Mouse (Mus musculus): ENCODE measurements around the gene Raf1. TPM values are rescaled to one million over a fixed set of nuclear protein-coding genes. Genes with fewer than 3 reads are reported as not detected.

Raf1 gene
- polyA plus RNA-seq (2015; fragmentation: Nextera tagmentation; extraction: Ambion mirVana): 110 and 124 TPM in 2 replicates

GRCm38 (mm10) chr6:115676452-115677128, at the start of gene Raf1:
Gene Raf1 (minus strand): TSS chr6:115676635.
- Histone ChIP-seq H3K36me3 (ENCODE audit: control insufficient read depth, insufficient read depth, low read length) (no peaks in the 10 kb centered on the region), H3K4me2 (ENCODE audit: low read length) (peak within 1 kb of the TSS; percentile 86), H3K4me3 (ENCODE audit: low read length) (peak within 1 kb of the TSS; percentile 96), H3K27ac (ENCODE audit: low read depth, low read length) (peak within 1 kb of the TSS; percentile 99), H3K27me3 (replicated peaks; ENCODE audit: control insufficient read depth, insufficient read depth, low read length) (no peaks in the 10 kb centered on the region), H3K9ac (ENCODE audit: low read depth, low read length) (peak within 1 kb of the TSS; percentile 99), H3K9me3 (ENCODE audit: control insufficient read depth, low read length) (no peaks in the 10 kb centered on the region), H3K4me1 (ENCODE audit: control insufficient read depth, insufficient read depth, low read depth, low read length) (peaks cover 16% of the 10 kb centered on the region)
- ATAC-seq: peak; percentile 99
- WGBS: under 1% methylated on average over 51 of the region's 51 CpGs

DNA sequence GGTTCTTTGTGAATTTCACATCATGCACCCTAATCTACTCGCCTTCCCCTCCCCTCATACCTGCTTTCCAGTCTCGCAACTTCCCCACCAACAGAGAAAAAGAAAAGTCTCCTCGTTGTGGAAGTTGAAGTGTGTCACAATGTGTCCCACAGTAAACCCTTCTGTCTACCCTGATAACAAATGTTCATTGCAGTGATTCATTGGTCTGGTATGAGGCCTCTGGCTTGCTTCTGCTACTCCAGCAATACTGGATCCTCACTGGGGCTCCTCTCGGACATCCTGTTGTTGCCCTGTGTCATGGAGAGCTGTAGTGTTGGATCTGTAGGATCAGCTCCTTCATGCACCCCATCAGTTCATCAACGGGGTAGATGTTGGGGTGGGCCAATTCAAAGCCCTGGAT, 45.8 kb upstream of the Raf1 start:
- H3K4me2 ChIP-seq (ENCODE audit: low read length): no peak overlapping the region
- H3K4me1 ChIP-seq (ENCODE audit: control insufficient read depth, insufficient read depth, low read depth, low read length): peaks cover 4% of the 10 kb centered on the region
- H3K36me3 ChIP-seq (ENCODE audit: control insufficient read depth, insufficient read depth, low read length): no peaks in the 10 kb centered on the region
- WGBS: 85% methylated on average over 5 of the region's 5 CpGs
- H3K9me3 ChIP-seq (ENCODE audit: control insufficient read depth, low read length): no peaks in the 10 kb centered on the region
- H3K4me3 ChIP-seq (ENCODE audit: low read length): no peak overlapping the region
- ATAC-seq: no peak
- no peaks in the 10 kb centered on the region for H3K27me3 ChIP-seq (replicated peaks; ENCODE audit: control insufficient read depth, insufficient read depth, low read length)
- no peak overlapping the region for H3K9ac ChIP-seq (ENCODE audit: low read depth, low read length)
- H3K27ac ChIP-seq (ENCODE audit: low read depth, low read length): no peak overlapping the region

GRCm38 (mm10) chr6:115717715-115718558, 41.5 kb upstream of the Raf1 start:
- Histone ChIP-seq H3K4me1 (ENCODE audit: control insufficient read depth, insufficient read depth, low read depth, low read length) (peaks cover 9% of the 10 kb centered on the region), H3K9me3 (ENCODE audit: control insufficient read depth, low read length) (no peaks in the 10 kb centered on the region), H3K27ac (ENCODE audit: low read depth, low read length) (no peak overlapping the region), H3K4me3 (ENCODE audit: low read length) (peak overlapping the region; percentile 24), H3K27me3 (replicated peaks; ENCODE audit: control insufficient read depth, insufficient read depth, low read length) (no peaks in the 10 kb centered on the region), H3K36me3 (ENCODE audit: control insufficient read depth, insufficient read depth, low read length) (no peaks in the 10 kb centered on the region), H3K4me2 (ENCODE audit: low read length) (peak overlapping the region; percentile 62), H3K9ac (ENCODE audit: low read depth, low read length) (peak overlapping the region; percentile 31)
- 2% methylated on average over 15 of the region's 15 CpGs for WGBS
- peak; percentile 94 for ATAC-seq

DNA sequence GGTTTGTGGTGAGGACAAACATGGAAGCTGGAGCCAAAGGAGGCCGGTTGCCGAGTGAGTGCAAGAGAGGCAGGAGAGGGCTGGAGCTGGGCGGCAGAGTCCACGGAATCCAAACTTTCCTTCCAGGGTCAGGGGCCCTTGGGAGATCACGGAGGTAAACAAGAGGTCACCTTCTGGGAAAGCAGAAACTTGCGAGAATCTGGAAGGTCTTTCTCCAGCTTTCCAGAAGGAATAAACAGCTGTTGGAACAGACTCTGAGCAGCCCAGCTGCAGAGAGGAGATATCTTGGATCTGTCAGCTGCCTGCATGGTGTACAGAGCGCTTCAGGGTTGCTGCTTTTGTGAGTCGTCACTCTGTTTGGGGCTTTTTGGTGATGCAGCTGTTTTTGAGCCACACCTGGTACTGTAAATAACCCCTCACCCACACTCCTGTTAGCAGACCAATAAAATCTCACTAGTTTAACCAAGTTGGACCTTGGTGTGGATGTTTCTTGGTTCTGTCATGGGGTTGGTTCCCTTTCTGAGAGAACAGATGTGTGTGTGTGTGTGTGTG, 40.7 kb upstream of the Raf1 start:
- 16% methylated on average over 8 of the region's 8 CpGs for WGBS
- Histone ChIP-seq H3K27ac (ENCODE audit: low read depth, low read length) (no peak overlapping the region), H3K27me3 (replicated peaks; ENCODE audit: control insufficient read depth, insufficient read depth, low read length) (no peaks in the 10 kb centered on the region), H3K9ac (ENCODE audit: low read depth, low read length) (no peak overlapping the region; the same call in 1 of the 2 replicates), H3K4me1 (ENCODE audit: control insufficient read depth, insufficient read depth, low read depth, low read length) (peaks cover 9% of the 10 kb centered on the region), H3K4me3 (ENCODE audit: low read length) (peak overlapping the region; percentile 24), H3K36me3 (ENCODE audit: control insufficient read depth, insufficient read depth, low read length) (no peaks in the 10 kb centered on the region), H3K4me2 (ENCODE audit: low read length) (peak overlapping the region; percentile 62), H3K9me3 (ENCODE audit: control insufficient read depth, low read length) (no peaks in the 10 kb centered on the region)
- ATAC-seq: peak; percentile 66

DNA sequence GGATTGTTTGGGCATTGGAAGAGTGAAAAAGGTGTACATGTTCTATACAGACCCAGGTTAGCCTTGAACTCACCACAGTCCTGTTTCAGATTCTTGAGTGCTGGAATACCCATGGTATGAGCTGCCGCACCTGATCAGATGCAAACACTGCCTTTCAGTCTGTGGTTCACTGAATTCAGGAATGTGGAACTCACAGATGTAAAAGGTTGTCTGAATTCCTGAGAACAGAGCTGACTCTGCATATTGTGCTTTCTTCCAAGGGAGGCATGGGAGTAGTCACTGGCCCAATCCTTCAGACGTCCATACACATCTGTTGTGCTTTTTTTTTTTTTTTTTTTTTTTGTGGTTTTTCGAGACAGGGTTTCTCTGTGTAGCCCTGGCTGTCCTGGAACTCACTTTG, 34.8 kb upstream of the Raf1 start:
- no peak overlapping the region for H3K4me3 ChIP-seq (ENCODE audit: low read length)
- H3K4me2 ChIP-seq (ENCODE audit: low read length): no peak overlapping the region
- no peak for ATAC-seq
- no peak overlapping the region for H3K9ac ChIP-seq (ENCODE audit: low read depth, low read length)
- H3K9me3 ChIP-seq (ENCODE audit: control insufficient read depth, low read length): 0 out of 2 replicates have a peak, but pooled peaks cover 2% of the 10 kb centered on the region
- H3K36me3 ChIP-seq (ENCODE audit: control insufficient read depth, insufficient read depth, low read length): no peaks in the 10 kb centered on the region
- WGBS: 87% methylated on average over 2 of the region's 3 CpGs
- H3K4me1 ChIP-seq (ENCODE audit: control insufficient read depth, insufficient read depth, low read depth, low read length): no peaks in the 10 kb centered on the region
- no peak overlapping the region for H3K27ac ChIP-seq (ENCODE audit: low read depth, low read length)
- no peaks in the 10 kb centered on the region for H3K27me3 ChIP-seq (replicated peaks; ENCODE audit: control insufficient read depth, insufficient read depth, low read length)

DNA sequence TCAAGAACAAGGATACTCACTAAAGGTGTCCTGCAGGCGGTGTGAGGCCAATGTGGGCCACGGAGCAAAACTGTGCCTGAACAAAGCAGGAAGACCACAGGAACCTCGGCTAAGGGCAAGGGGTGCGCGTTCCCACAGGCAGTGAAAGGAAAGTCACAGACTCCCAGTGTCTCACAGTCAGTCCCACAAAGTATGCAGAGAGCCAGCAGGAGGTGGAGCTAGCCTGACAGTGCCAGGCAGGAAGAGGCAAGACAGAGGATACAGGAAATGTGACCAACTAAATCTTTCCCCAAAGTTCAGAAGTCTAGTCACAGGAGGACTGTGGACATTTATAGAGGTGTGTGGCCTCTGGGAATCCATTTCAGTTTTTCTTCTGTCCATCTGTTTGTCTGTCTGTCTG, 26.5 kb upstream of the Raf1 start:
- Histone ChIP-seq H3K27ac (ENCODE audit: low read depth, low read length) (no peak overlapping the region), H3K36me3 (ENCODE audit: control insufficient read depth, insufficient read depth, low read length) (no peaks in the 10 kb centered on the region), H3K9me3 (ENCODE audit: control insufficient read depth, low read length) (no peaks in the 10 kb centered on the region), H3K4me2 (ENCODE audit: low read length) (no peak overlapping the region), H3K4me1 (ENCODE audit: control insufficient read depth, insufficient read depth, low read depth, low read length) (no peaks in the 10 kb centered on the region), H3K4me3 (ENCODE audit: low read length) (no peak overlapping the region), H3K9ac (ENCODE audit: low read depth, low read length) (no peak overlapping the region), H3K27me3 (replicated peaks; ENCODE audit: control insufficient read depth, insufficient read depth, low read length) (no peaks in the 10 kb centered on the region)
- 74% methylated on average over 5 of the region's 5 CpGs for WGBS
- no peak for ATAC-seq

DNA sequence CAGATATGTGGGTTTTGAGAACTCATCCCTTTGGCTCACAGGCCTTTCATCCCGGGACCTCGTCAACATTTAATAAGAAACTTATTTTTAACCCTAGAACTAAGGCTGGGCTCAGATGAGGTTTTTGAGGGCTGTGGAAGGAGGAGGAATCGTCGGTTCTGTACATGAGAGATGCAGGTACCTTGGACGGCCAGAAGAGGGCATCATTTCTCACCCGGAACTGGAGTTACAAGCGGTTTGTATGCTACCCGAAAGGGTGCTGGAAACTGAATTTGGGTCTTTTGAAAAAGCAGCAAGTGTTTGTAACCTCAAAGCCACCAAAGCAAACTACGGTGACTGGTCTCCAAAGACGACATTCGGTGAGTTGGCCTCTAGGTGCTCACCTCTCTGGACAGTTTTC, 24.9 kb upstream of the Raf1 start:
- 54% methylated on average over 11 of the region's 11 CpGs for WGBS
- Histone ChIP-seq H3K9me3 (ENCODE audit: control insufficient read depth, low read length) (no peaks in the 10 kb centered on the region), H3K27me3 (replicated peaks; ENCODE audit: control insufficient read depth, insufficient read depth, low read length) (no peaks in the 10 kb centered on the region), H3K4me2 (ENCODE audit: low read length) (no peak overlapping the region), H3K36me3 (ENCODE audit: control insufficient read depth, insufficient read depth, low read length) (no peaks in the 10 kb centered on the region), H3K4me1 (ENCODE audit: control insufficient read depth, insufficient read depth, low read depth, low read length) (no peaks in the 10 kb centered on the region), H3K27ac (ENCODE audit: low read depth, low read length) (no peak overlapping the region), H3K9ac (ENCODE audit: low read depth, low read length) (no peak overlapping the region), H3K4me3 (ENCODE audit: low read length) (no peak overlapping the region)
- ATAC-seq: no peak

- Histone ChIP-seq H3K4me3 (ENCODE audit: low read length) (no peak overlapping the region), H3K9me3 (ENCODE audit: control insufficient read depth, low read length) (no peaks in the 10 kb centered on the region), H3K36me3 (ENCODE audit: control insufficient read depth, insufficient read depth, low read length) (no peaks in the 10 kb centered on the region), H3K9ac (ENCODE audit: low read depth, low read length) (no peak overlapping the region), H3K27me3 (replicated peaks; ENCODE audit: control insufficient read depth, insufficient read depth, low read length) (no peaks in the 10 kb centered on the region), H3K4me2 (ENCODE audit: low read length) (no peak overlapping the region), H3K27ac (ENCODE audit: low read depth, low read length) (no peak overlapping the region), H3K4me1 (ENCODE audit: control insufficient read depth, insufficient read depth, low read depth, low read length) (no peaks in the 10 kb centered on the region)
- ATAC-seq: no peak
- 85% methylated on average over 1 of the region's 1 CpGs for WGBS
Measured at GRCm38 (mm10) chr6:115700778-115701177, 24.3 kb upstream of the Raf1 start.

- Histone ChIP-seq H3K27me3 (replicated peaks; ENCODE audit: control insufficient read depth, insufficient read depth, low read length) (no peaks in the 10 kb centered on the region), H3K36me3 (ENCODE audit: control insufficient read depth, insufficient read depth, low read length) (no peaks in the 10 kb centered on the region), H3K9me3 (ENCODE audit: control insufficient read depth, low read length) (no peaks in the 10 kb centered on the region), H3K4me2 (ENCODE audit: low read length) (no peak overlapping the region), H3K4me3 (ENCODE audit: low read length) (no peak overlapping the region), H3K27ac (ENCODE audit: low read depth, low read length) (no peak overlapping the region), H3K4me1 (ENCODE audit: control insufficient read depth, insufficient read depth, low read depth, low read length) (no peaks in the 10 kb centered on the region), H3K9ac (ENCODE audit: low read depth, low read length) (no peak overlapping the region)
- no peak for ATAC-seq
- WGBS: 84% methylated on average over 4 of the region's 4 CpGs
Measured at GRCm38 (mm10) chr6:115698699-115699098, 22.3 kb upstream of the Raf1 start.
